12 mouse cellular contexts compared by ENCODE assay signal in genomic region chr19:7337781-7338342, GRCm38 (mm10). TPM values are rescaled to one million over a fixed set of nuclear protein-coding genes. Genes with fewer than 3 reads are reported as not detected.
A peak's percentile ranks its signal among the peaks of the same experiment; 100 is the strongest.
DNase-seq lines count a peak whose midpoint lies in the region; ATAC-seq and TF ChIP-seq lines count a peak whose summit lies in the region.
"Had no signal": no experiment of that assay in that cellular context is flagged by ENCODE, and none has a peak within 500 bp of the region (broad histone marks: within the 10 kb centered on the region; RNA-seq: fewer than 3 reads in every experiment).

No protein-coding gene starts in this region.

- H3K4me2 ChIP-seq in heart, embryonic 16.5 days (ENCODE audit: low read depth, low read length) = no peak overlapping the region
- no peak overlapping the region for H3K4me2 ChIP-seq in lung, postnatal 0 days (replicated peaks; ENCODE audit: low read depth, low read length)

- no peaks in the 10 kb centered on the region for H3K9me3 ChIP-seq in heart, embryonic 16.5 days (replicated peaks; ENCODE audit: control insufficient read depth, low read length)
- no peaks in the 10 kb centered on the region for H3K9me3 ChIP-seq in lung, postnatal 0 days (ENCODE audit: low read length)
- H3K9me3 ChIP-seq: embryonic facial prominence, embryonic 12.5 days had no signal

- peaks cover 51% of the 10 kb centered on the region for H3K4me1 ChIP-seq in heart, embryonic 16.5 days (ENCODE audit: control insufficient read depth, insufficient read depth, low read length)
- H3K4me1 ChIP-seq in lung, postnatal 0 days (ENCODE audit: insufficient read depth, low read depth, low read length) = peaks cover 26% of the 10 kb centered on the region; the same call in 1 of the 2 replicates

- no peak for TF ChIP-seq CTCF in lung, postnatal 0 days (IDR thresholded peaks at IDR 0.05)

- no peak for TF ChIP-seq EP300 in lung, postnatal 0 days (IDR thresholded peaks at IDR 0.05)

- no peak overlapping the region for H3K27ac ChIP-seq in heart, embryonic 16.5 days (ENCODE audit: low read length)
- peak overlapping the region; percentile 14; the same call in 1 of the 2 replicates for H3K27ac ChIP-seq in lung, postnatal 0 days (ENCODE audit: low read length)

- no peak overlapping the region for H3K4me3 ChIP-seq in heart, embryonic 16.5 days (ENCODE audit: low read length)
- no peak overlapping the region for H3K4me3 ChIP-seq in lung, postnatal 0 days (ENCODE audit: low read depth, low read length)
- H3K4me3 ChIP-seq: embryonic facial prominence, embryonic 12.5 days had no signal

- DNase-seq in CD4-positive, CD25-positive, alpha-beta regulatory T cell, adult 2 months (ENCODE audit: low read depth, low spot score) = peak; percentile 29
- no peak for DNase-seq in heart, postnatal 4 days
- DNase-seq in lung, postnatal 0 days (ENCODE audit: low spot score) = no peak
- no peak for DNase-seq in lung, adult 18-20 months
- peak; percentile 12 for DNase-seq in T-cell, adult 2 months (ENCODE audit: low spot score)
- no peak for DNase-seq in urinary bladder, postnatal 25 days (ENCODE audit: low spot score)
- DNase-seq: cerebellum, postnatal 10 days; heart, adult 11 months; kidney, postnatal 36 days had no signal

- 0 out of 2 replicates have a peak overlapping the region, but pooled peaks have one; percentile 13 for H3K9ac ChIP-seq in heart, embryonic 16.5 days (ENCODE audit: low read length)
- H3K9ac ChIP-seq in lung, postnatal 0 days (replicated peaks; ENCODE audit: low read depth) = no peak overlapping the region

- ATAC-seq in CD4-positive, CD25-positive, alpha-beta regulatory T cell, adult 4 months = no peak
- no peak for ATAC-seq in heart, embryonic 16.5 days (replicated peaks; ENCODE audit: extremely low read depth, insufficient read depth, low FRiP score)
- ATAC-seq in lung, postnatal 0 days = no peak

- WGBS in heart, embryonic 16.5 days = 51% methylated on average over 2 of the region's 2 CpGs
- WGBS in lung, postnatal 0 days = 53% methylated on average over 2 of the region's 2 CpGs

- no peaks in the 10 kb centered on the region for H3K36me3 ChIP-seq in heart, embryonic 16.5 days (ENCODE audit: control insufficient read depth, insufficient read depth)
- no peaks in the 10 kb centered on the region for H3K36me3 ChIP-seq in lung, postnatal 0 days (ENCODE audit: insufficient read depth, low read length)

- H3K27me3 ChIP-seq in heart, embryonic 16.5 days (ENCODE audit: control insufficient read depth, insufficient read depth, low read length) = no peaks in the 10 kb centered on the region
- H3K27me3 ChIP-seq in lung, postnatal 0 days (replicated peaks; ENCODE audit: insufficient read depth, low read length) = no peaks in the 10 kb centered on the region
- H3K27me3 ChIP-seq: embryonic facial prominence, embryonic 12.5 days had no signal

RNA-seq across cellular contexts. Expression of gene Mark2, which starts 3.8 kb away (rescaled TPM):
- 10 to 100 TPM; 53.0 to 75.8 TPM for polyA plus RNA-seq in CD4-positive, CD25-positive, alpha-beta regulatory T cell, adult 4 months (2017; shearing (Covaris generic))
- 32.4 and 33.0 TPM in 2 replicates for polyA plus RNA-seq in heart, embryonic 16.5 days (2015; fragmentation: Nextera tagmentation; extraction: Ambion mirVana)
- total RNA-seq in heart, postnatal 4 days (2021) = 10 to 100 TPM; 54.9 to 58.4 TPM
- polyA plus RNA-seq in lung, postnatal 0 days (2015; fragmentation: Nextera tagmentation; extraction: Ambion mirVana) = 29.8 and 35.9 TPM in 2 replicates

RNA-seq across cellular contexts. Expression of gene Spindoc, which starts 44.9 kb away (rescaled TPM):
- 1 to 10 TPM; 3.5 to 4.1 TPM for polyA plus RNA-seq in CD4-positive, CD25-positive, alpha-beta regulatory T cell, adult 4 months (2017; shearing (Covaris generic))
- polyA plus RNA-seq in heart, embryonic 16.5 days (2015; fragmentation: Nextera tagmentation; extraction: Ambion mirVana) = 15.0 and 19.0 TPM in 2 replicates
- total RNA-seq in heart, postnatal 4 days (2021) = 10 to 100 TPM; 29.4 to 30.8 TPM
- 16.1 and 17.2 TPM in 2 replicates for polyA plus RNA-seq in lung, postnatal 0 days (2015; fragmentation: Nextera tagmentation; extraction: Ambion mirVana)

Comparison
In these comparisons a context has a peak if more than half of its experiments do, and no peak if none do; other contexts are left out.
1. DNase-seq: peak in CD4-positive, CD25-positive, alpha-beta regulatory T cell, adult 2 months (single experiment) and T-cell, adult 2 months (single experiment); none in heart, postnatal 4 days (single experiment), lung, postnatal 0 days (single experiment), lung, adult 18-20 months (0 of 2) and urinary bladder, postnatal 25 days (single experiment).